Mouse (Mus musculus) monocyte, adult 5-6 weeks (primary cell): ENCODE data around the gene Cacna1b. TPM values are rescaled to one million over a fixed set of nuclear protein-coding genes. Genes with fewer than 3 reads are reported as not detected.

Experiments used
- ATAC-seq: fragments of 153-309, 156-312 bp; replicated peaks from 2 replicates; pipeline ENCODE4 v1.8.0; 2017; ENCODE audit warnings: mild to moderate bottlenecking; ENCODE audit not compliant: low TSS enrichment, insufficient number of reproducible peaks, severe bottlenecking, poor library complexity, low FRiP score
- total RNA-seq: library from RNA; stranded (forward); fragments of 200-1000, 200-491, 200-594 nt; gene quantifications from 3 replicates; pipeline ENCODE4 v1.2.3, GENCODE M21; 2017

Gene Cacna1b
- total RNA-seq, 1 experiment from 2014 or later = not detected

DNA sequence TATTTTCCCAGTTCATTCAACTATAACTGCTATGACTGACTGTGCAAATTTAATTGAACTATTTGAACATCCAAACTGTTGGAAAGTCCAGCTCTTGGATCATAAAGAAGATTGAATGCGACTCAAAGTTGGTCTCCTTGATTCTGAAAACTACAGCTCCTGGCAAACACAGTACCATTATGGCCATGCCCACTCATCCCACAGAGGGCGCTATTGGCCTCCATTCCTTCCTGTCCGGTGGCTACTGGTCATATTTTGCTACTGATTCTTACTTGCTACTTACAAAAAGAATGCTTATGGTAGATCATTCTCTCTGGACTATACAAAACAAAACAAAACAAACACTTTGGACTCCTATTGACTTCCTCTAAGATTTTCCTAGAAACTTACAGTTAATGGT lies 188.3 kb downstream of the Cacna1b start:
- no peak for ATAC-seq

DNA sequence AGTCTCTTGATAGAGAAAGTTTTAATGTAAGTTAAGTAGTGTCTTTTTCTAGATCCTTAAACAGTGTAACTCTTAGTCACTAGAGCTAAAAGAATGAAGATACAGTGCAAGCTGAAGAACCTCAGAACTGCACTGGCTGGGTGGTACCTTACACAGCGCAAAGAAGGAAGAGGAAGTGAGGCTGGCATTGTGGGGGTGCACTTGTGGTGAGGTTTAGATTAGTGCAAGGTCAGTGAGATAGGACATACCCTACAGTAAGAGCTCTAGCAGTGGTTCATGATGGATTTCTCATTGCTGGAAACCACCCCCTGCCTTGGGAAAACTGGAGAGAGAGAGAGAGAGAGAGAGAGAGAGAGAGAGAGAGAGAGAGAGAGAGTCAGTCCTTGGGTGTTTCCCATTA lies 192.0 kb downstream of the Cacna1b start:
- peak; percentile 77 for ATAC-seq

DNA sequence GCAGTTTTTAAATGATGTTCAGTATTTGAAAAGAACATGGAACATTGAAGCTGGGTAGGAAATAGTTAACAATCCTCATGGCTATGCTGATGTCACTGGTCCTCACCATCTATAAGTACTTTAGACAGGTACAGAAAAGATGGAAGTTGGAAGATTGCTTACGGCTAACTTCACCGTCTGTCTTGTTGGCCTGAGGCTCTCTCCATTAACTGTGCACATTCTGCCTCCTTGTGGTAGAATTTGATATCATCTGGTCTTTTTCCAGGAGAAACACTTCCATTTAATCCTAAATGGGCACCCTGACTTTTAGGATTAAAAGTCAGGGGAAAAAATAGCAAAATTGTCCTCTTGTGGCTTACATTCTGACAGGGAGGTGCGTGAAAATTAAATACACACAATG lies 194.4 kb downstream of the Cacna1b start:
- no peak for ATAC-seq

- ATAC-seq = no peak
Observed at GRCm38 (mm10) chr2:24562547-24563290, 200.2 kb downstream of the Cacna1b start.

DNA sequence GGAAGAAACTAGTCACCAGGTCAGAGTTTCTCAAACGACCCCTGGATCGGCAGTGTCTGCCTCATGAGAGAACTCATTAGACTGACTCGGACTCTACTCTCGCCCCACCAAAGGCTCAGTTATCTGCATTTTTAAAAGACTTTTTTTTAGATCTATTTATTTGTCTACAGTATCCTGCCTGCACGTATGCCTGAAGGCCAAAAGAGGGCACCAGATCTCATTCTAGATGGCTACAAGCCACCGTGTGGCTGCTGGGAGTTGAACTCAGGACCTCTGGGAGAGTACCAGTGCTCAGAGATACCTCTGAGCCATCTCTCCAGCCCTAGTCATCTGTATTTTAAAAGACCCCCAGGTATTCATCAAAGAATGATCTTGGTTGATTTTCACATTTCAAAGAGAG lies 201.0 kb downstream of the Cacna1b start:
- ATAC-seq = no peak

GRCm38 (mm10) chr2:24560201-24560600 lies 202.8 kb downstream of the Cacna1b start:
- ATAC-seq = no peak

DNA sequence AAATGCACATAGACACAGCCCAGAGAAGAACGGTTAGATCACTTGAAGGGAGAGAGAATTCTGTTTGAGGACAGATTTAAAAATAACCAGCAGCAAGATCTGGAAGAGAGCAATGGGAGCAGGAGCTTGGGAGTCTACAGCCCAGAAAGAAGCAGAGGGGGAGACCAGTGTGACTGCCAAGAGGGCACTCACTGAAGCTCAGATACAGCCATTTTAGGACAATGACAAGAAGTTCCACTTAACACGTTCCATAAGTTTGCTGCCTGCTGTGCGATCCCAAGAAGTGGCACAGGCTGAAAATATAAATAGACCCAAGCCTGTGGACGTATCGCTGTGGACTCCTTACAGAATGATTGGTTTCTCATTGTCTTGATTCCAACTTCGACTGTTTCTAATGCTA lies 206.6 kb downstream of the Cacna1b start:
- no peak for ATAC-seq

DNA sequence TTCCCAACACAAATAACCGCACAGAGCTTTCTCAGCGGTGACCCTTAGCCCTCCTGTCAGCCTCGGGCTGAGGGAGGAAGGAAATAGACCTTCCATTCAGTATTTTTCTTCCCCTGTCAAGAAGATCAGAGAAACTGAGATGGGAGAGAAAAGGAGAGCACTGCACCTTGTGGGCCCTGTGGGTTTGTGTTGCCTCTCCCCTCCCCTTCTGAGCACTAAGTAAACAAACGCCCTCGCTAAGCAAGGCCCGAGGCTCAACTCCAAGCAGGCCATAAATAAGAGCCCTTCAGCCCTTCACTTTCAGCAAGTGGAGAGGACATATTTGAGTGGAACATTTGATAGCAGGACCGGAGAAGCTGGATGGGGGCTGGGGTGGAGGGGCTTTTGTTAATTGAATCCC lies 209.0 kb downstream of the Cacna1b start:
- no peak for ATAC-seq

Other genes starting within 250 kb of the Cacna1b start
- gene Ehmt1, start 156.5 kb upstream of the Cacna1b start, total RNA-seq = 41.3 to 96.6 TPM (median 44.9 TPM) in 3 replicates
- gene Arrdc1, start 172.1 kb upstream of the Cacna1b start, total RNA-seq = 101 to 175 TPM (median 138 TPM) in 3 replicates
- gene Zmynd19, start 186.6 kb upstream of the Cacna1b start, total RNA-seq = 3.3 to 10.5 TPM (median 7.3 TPM) in 3 replicates
- 8.6 to 12.9 TPM (median 12.2 TPM) in 3 replicates for gene Dph7, start 199.2 kb upstream of the Cacna1b start, total RNA-seq
- 22.5 to 54.3 TPM (median 43.5 TPM) in 3 replicates for gene Mrpl41, start 211.9 kb upstream of the Cacna1b start, total RNA-seq
- 52.7 to 87.6 TPM (median 69.0 TPM) in 3 replicates for gene Pnpla7, start 212.9 kb upstream of the Cacna1b start, total RNA-seq